Mouse (Mus musculus) forebrain, embryonic 15.5 days (tissue): ENCODE measurements around the gene Tmem191c. TPM values are rescaled to one million over a fixed set of nuclear protein-coding genes. Genes with fewer than 3 reads are reported as not detected.

Source experiments
- ATAC-seq: fragments of 200-750 bp; cut with Nextera tagmentation; replicated peaks from 2 replicates; pipeline ENCODE4 v1.8.0; 2017; ENCODE audit warnings: mild to moderate bottlenecking, moderate TSS enrichment, moderate library complexity
- H3K27ac ChIP-seq: fragments of 300-500 bp; sonication (generic); replicated peaks from 2 replicates; pipeline ENCODE4 v1.5.1; 2015; ENCODE audit warnings: mild to moderate bottlenecking, inconsistent platforms
- H3K27me3 ChIP-seq: fragments of 300-500 bp; sonication (generic); 2 replicates; pipeline ENCODE4 v1.6.1; 2015; ENCODE audit warnings: inconsistent platforms
- H3K36me3 ChIP-seq: fragments of 300-500 bp; sonication (generic); 2 replicates; pipeline ENCODE4 v1.6.1; 2015; ENCODE audit warnings: mild to moderate bottlenecking, inconsistent platforms
- H3K4me1 ChIP-seq: fragments of 300-500 bp; sonication (generic); 2 replicates; pipeline ENCODE4 v1.6.1; 2015; ENCODE audit warnings: inconsistent platforms
- H3K4me2 ChIP-seq: fragments of 300-500 bp; sonication (generic); replicated peaks from 2 replicates; pipeline ENCODE4 v1.6.1; 2015; ENCODE audit warnings: mild to moderate bottlenecking, inconsistent platforms
- H3K4me3 ChIP-seq: fragments of 300-500 bp; sonication (generic); 2 replicates; pipeline ENCODE4 v1.5.1; 2015; ENCODE audit warnings: mild to moderate bottlenecking, inconsistent platforms
- H3K9ac ChIP-seq: fragments of 300-500 bp; sonication (generic); replicated peaks from 2 replicates; pipeline ENCODE4 v1.6.1; 2015; ENCODE audit warnings: mild to moderate bottlenecking, inconsistent platforms
- H3K9me3 ChIP-seq: fragments of 300-500 bp; sonication (generic); 2 replicates; pipeline ENCODE4 v1.6.1; 2016; ENCODE audit warnings: inconsistent platforms
- WGBS: fragments of 180-500 bp; shearing (Covaris S2); methylation state at CpG from one replicate; pipeline ENCODE4 v1.1.7; 2015; ENCODE audit warnings: mixed read lengths; 5-methylcytosine and 5-hydroxymethylcytosine counted together
- polyA plus RNA-seq: library from polyadenylated mRNA; unstranded; fragments of >200 nt; fragmentation: Nextera tagmentation; extraction: Ambion mirVana; gene quantifications from 2 replicates; pipeline ENCODE4 v1.2.1, GENCODE M21; 2015

The Tmem191c gene
- polyA plus RNA-seq, 1 experiment from 2014 or later = 23.6 TPM

- H3K36me3 ChIP-seq = no peaks in the 10 kb centered on the region
- 52% methylated on average over 4 of the region's 4 CpGs for WGBS
- H3K9ac ChIP-seq = no peak overlapping the region
- H3K27me3 ChIP-seq = no peaks in the 10 kb centered on the region
- no peaks in the 10 kb centered on the region for H3K9me3 ChIP-seq
- no peak for ATAC-seq
- no peak overlapping the region for H3K27ac ChIP-seq
- H3K4me3 ChIP-seq = no peak overlapping the region
- no peak overlapping the region for H3K4me2 ChIP-seq
- peaks cover 26% of the 10 kb centered on the region for H3K4me1 ChIP-seq
Observed at GRCm38 (mm10) chr16:17247727-17248126, 28.1 kb upstream of the Tmem191c start.

- no peak overlapping the region for H3K9ac ChIP-seq
- no peak for ATAC-seq
- no peaks in the 10 kb centered on the region for H3K27me3 ChIP-seq
- 84% methylated on average over 6 of the region's 6 CpGs for WGBS
- no peaks in the 10 kb centered on the region for H3K36me3 ChIP-seq
- no peak overlapping the region for H3K4me2 ChIP-seq
- H3K4me3 ChIP-seq = no peak overlapping the region
- H3K4me1 ChIP-seq = peaks cover 41% of the 10 kb centered on the region
- H3K27ac ChIP-seq = no peak overlapping the region
- no peaks in the 10 kb centered on the region for H3K9me3 ChIP-seq
Observed at GRCm38 (mm10) chr16:17249135-17249534, 26.7 kb upstream of the Tmem191c start.

GRCm38 (mm10) chr16:17251539-17251938, 24.3 kb upstream of the Tmem191c start:
- 21% methylated on average over 3 of the region's 3 CpGs for WGBS
- Histone ChIP-seq H3K4me3 (no peak overlapping the region), H3K9me3 (no peaks in the 10 kb centered on the region), H3K27me3 (no peaks in the 10 kb centered on the region), H3K4me2 (no peak overlapping the region), H3K4me1 (peaks cover 43% of the 10 kb centered on the region), H3K9ac (no peak overlapping the region), H3K36me3 (peaks cover 5% of the 10 kb centered on the region; the same call in 1 of the 2 replicates), H3K27ac (no peak overlapping the region)
- no peak for ATAC-seq

- WGBS = 60% methylated on average over 3 of the region's 3 CpGs
- Histone ChIP-seq H3K27ac (no peak overlapping the region), H3K9me3 (no peaks in the 10 kb centered on the region), H3K9ac (no peak overlapping the region), H3K4me3 (no peak overlapping the region), H3K36me3 (peaks cover 5% of the 10 kb centered on the region; the same call in 1 of the 2 replicates), H3K4me1 (peaks cover 43% of the 10 kb centered on the region), H3K27me3 (no peaks in the 10 kb centered on the region), H3K4me2 (no peak overlapping the region)
- ATAC-seq = no peak
Observed at GRCm38 (mm10) chr16:17252086-17252726, 23.7 kb upstream of the Tmem191c start.

- Histone ChIP-seq H3K4me1 (peaks cover 39% of the 10 kb centered on the region), H3K9ac (no peak overlapping the region), H3K27ac (0 out of 2 replicates have a peak overlapping the region, but pooled peaks have one; percentile 11), H3K27me3 (no peaks in the 10 kb centered on the region), H3K36me3 (peaks cover 11% of the 10 kb centered on the region), H3K9me3 (no peaks in the 10 kb centered on the region), H3K4me2 (no peak overlapping the region), H3K4me3 (no peak overlapping the region)
- 68% methylated on average over 7 of the region's 7 CpGs for WGBS
- no peak for ATAC-seq
Observed at GRCm38 (mm10) chr16:17252841-17253240, 23.0 kb upstream of the Tmem191c start.

- Histone ChIP-seq H3K27me3 (no peaks in the 10 kb centered on the region), H3K4me3 (no peak overlapping the region), H3K9ac (no peak overlapping the region), H3K4me1 (peaks cover 39% of the 10 kb centered on the region), H3K9me3 (no peaks in the 10 kb centered on the region), H3K36me3 (peaks cover 23% of the 10 kb centered on the region), H3K27ac (0 out of 2 replicates have a peak overlapping the region, but pooled peaks have one; percentile 19), H3K4me2 (no peak overlapping the region)
- 0 out of 2 replicates have a peak, but pooled peaks have one; percentile 21 for ATAC-seq
- WGBS = 24% methylated on average over 4 of the region's 4 CpGs
Observed at GRCm38 (mm10) chr16:17254005-17254597, 21.8 kb upstream of the Tmem191c start.

GRCm38 (mm10) chr16:17255270-17255669, 20.6 kb upstream of the Tmem191c start:
- Histone ChIP-seq H3K9me3 (no peaks in the 10 kb centered on the region), H3K9ac (no peak overlapping the region), H3K27ac (no peak overlapping the region), H3K4me2 (no peak overlapping the region), H3K27me3 (no peaks in the 10 kb centered on the region), H3K4me3 (no peak overlapping the region), H3K4me1 (peaks cover 39% of the 10 kb centered on the region), H3K36me3 (peaks cover 25% of the 10 kb centered on the region)
- no peak for ATAC-seq
- 84% methylated on average over 2 of the region's 2 CpGs for WGBS

GRCm38 (mm10) chr16:17257359-17257821, 18.5 kb upstream of the Tmem191c start:
- Histone ChIP-seq H3K9me3 (no peaks in the 10 kb centered on the region), H3K4me1 (peaks cover 20% of the 10 kb centered on the region), H3K9ac (no peak overlapping the region), H3K4me3 (no peak overlapping the region), H3K27me3 (no peaks in the 10 kb centered on the region), H3K36me3 (peaks cover 34% of the 10 kb centered on the region), H3K4me2 (no peak overlapping the region), H3K27ac (no peak overlapping the region)
- no peak for ATAC-seq
- WGBS = 84% methylated on average over 9 of the region's 9 CpGs

- 95% methylated on average over 12 of the region's 12 CpGs for WGBS
- H3K36me3 ChIP-seq = peaks cover 34% of the 10 kb centered on the region
- H3K27ac ChIP-seq = no peak overlapping the region
- peaks cover 5% of the 10 kb centered on the region for H3K4me1 ChIP-seq
- no peak overlapping the region for H3K9ac ChIP-seq
- H3K9me3 ChIP-seq = no peaks in the 10 kb centered on the region
- no peak overlapping the region for H3K4me3 ChIP-seq
- H3K27me3 ChIP-seq = no peaks in the 10 kb centered on the region
- ATAC-seq = no peak
- no peak overlapping the region for H3K4me2 ChIP-seq
Observed at GRCm38 (mm10) chr16:17258917-17259316, 17.0 kb upstream of the Tmem191c start.

- no peak for ATAC-seq
- H3K36me3 ChIP-seq = peaks cover 29% of the 10 kb centered on the region
- no peak overlapping the region for H3K4me2 ChIP-seq
- WGBS = 89% methylated on average over 1 of the region's 1 CpGs
- no peak overlapping the region for H3K4me3 ChIP-seq
- no peaks in the 10 kb centered on the region for H3K9me3 ChIP-seq
- H3K9ac ChIP-seq = no peak overlapping the region
- H3K4me1 ChIP-seq = no peaks in the 10 kb centered on the region
- no peak overlapping the region for H3K27ac ChIP-seq
- H3K27me3 ChIP-seq = no peaks in the 10 kb centered on the region
Observed at GRCm38 (mm10) chr16:17261341-17261740, 14.5 kb upstream of the Tmem191c start.

GRCm38 (mm10) chr16:17266113-17266512, 9.8 kb upstream of the Tmem191c start:
- H3K36me3 ChIP-seq = 0 out of 2 replicates have a peak, but pooled peaks cover 5% of the 10 kb centered on the region
- H3K4me1 ChIP-seq = no peaks in the 10 kb centered on the region
- H3K9ac ChIP-seq = no peak overlapping the region
- ATAC-seq = no peak
- no peak overlapping the region for H3K27ac ChIP-seq
- no peaks in the 10 kb centered on the region for H3K27me3 ChIP-seq
- 76% methylated on average over 3 of the region's 3 CpGs for WGBS
- no peak overlapping the region for H3K4me2 ChIP-seq
- no peaks in the 10 kb centered on the region for H3K9me3 ChIP-seq
- H3K4me3 ChIP-seq = no peak overlapping the region

GRCm38 (mm10) chr16:17267937-17268336, 7.9 kb upstream of the Tmem191c start:
- Histone ChIP-seq H3K4me3 (no peak overlapping the region), H3K4me1 (no peaks in the 10 kb centered on the region), H3K9ac (no peak overlapping the region), H3K36me3 (no peaks in the 10 kb centered on the region), H3K27me3 (no peaks in the 10 kb centered on the region), H3K4me2 (no peak overlapping the region), H3K9me3 (no peaks in the 10 kb centered on the region), H3K27ac (no peak overlapping the region)
- WGBS = 79% methylated on average over 5 of the region's 5 CpGs
- ATAC-seq = no peak
